In the genomic region with DNA sequence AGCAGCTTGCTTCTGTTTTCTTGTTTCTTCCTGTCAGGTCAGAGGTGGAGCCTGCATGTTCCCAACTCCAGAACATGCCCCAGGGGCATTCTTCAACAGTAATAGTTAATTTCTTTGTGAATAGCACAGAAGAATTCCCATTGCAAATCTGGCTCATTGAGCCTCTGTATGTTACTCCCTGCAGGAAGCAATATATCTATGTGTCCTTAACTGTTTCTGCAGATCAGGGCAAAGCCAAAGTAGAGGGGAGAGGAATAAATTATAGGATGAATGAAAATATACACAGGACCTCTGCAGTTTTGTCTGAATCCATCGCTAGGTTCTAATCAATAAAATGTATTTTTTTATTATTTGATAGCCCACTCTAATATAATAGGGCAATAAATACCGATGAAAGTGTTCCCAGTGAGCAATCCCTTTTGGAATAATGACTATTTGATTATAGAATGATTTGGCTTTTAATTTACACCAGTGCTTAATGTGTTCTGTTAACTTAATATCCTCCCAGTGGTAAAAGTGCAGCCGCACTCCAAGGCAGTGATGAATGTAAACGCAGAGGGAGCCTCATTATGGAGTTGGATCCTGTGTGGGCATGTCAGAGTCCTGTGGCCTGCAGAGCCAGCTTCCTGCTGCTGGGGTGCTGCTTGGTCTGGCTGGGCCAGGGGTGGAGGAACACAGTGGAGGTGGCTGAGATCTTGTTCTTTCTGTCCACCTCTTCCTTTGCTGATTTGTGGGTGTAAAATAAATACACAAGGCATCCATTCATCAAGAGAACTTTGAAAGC, we compare ENCODE assay signal across 32 mouse cellular contexts. TPM values are rescaled to one million over a fixed set of nuclear protein-coding genes. Genes with fewer than 3 reads are reported as not detected.
"Had no signal": no experiment of that assay in that cellular context is flagged by ENCODE, and none has a peak within 500 bp of the region (broad histone marks: within the 10 kb centered on the region; RNA-seq: fewer than 3 reads in every experiment).

No protein-coding gene starts in this region.

- H3K9ac ChIP-seq: kidney, embryonic 15.5 days; limb, embryonic 13.5 days; liver, embryonic 12.5 days; liver, embryonic 15.5 days; lung, embryonic 15.5 days; midbrain, embryonic 13.5 days had no signal

- H3K9me3 ChIP-seq: kidney, embryonic 15.5 days; limb, embryonic 10.5 days; limb, embryonic 13.5 days; liver, embryonic 12.5 days; liver, embryonic 15.5 days; lung, embryonic 15.5 days; midbrain, embryonic 10.5 days; midbrain, embryonic 13.5 days had no signal

- H3K4me2 ChIP-seq: kidney, embryonic 15.5 days; limb, embryonic 13.5 days; liver, embryonic 12.5 days; liver, embryonic 15.5 days; lung, embryonic 15.5 days; midbrain, embryonic 13.5 days had no signal

- H3K27me3 ChIP-seq: kidney, embryonic 15.5 days; limb, embryonic 13.5 days; liver, embryonic 12.5 days; liver, embryonic 15.5 days; lung, embryonic 15.5 days; megakaryocyte, embryonic 14.5 days; midbrain, embryonic 13.5 days had no signal

- H3K27ac ChIP-seq: kidney, embryonic 15.5 days; layer of hippocampus, adult 2 months; limb, embryonic 10.5 days; limb, embryonic 13.5 days; liver, embryonic 12.5 days; liver, embryonic 15.5 days; lung, embryonic 15.5 days; midbrain, embryonic 10.5 days; midbrain, embryonic 13.5 days; stomach, postnatal 0 days had no signal

- DNase-seq: kidney, postnatal 14 days; layer of hippocampus, adult 9-11 months; liver; lung, adult 18-20 months; lung, postnatal 10 days; lung, postnatal 36 days; right cerebral cortex, adult 18-20 months; right cerebral cortex, postnatal 14 days; right cerebral cortex, postnatal 4 days; thymus, adult 2 months; thymus, postnatal 25 days had no signal

- H3K4me3 ChIP-seq: kidney, embryonic 15.5 days; layer of hippocampus, adult 2 months; limb, embryonic 10.5 days; limb, embryonic 13.5 days; liver, embryonic 12.5 days; liver, embryonic 15.5 days; lung, embryonic 15.5 days; megakaryocyte, embryonic 14.5 days; midbrain, embryonic 10.5 days; midbrain, embryonic 13.5 days; myocyte had no signal

- ATAC-seq: intestine, postnatal 0 days; liver, embryonic 12.5 days; midbrain, embryonic 16.5 days had no signal

- H3K4me1 ChIP-seq: kidney, embryonic 15.5 days; limb, embryonic 10.5 days; limb, embryonic 13.5 days; liver, embryonic 12.5 days; liver, embryonic 15.5 days; lung, embryonic 15.5 days; megakaryocyte, embryonic 14.5 days; midbrain, embryonic 10.5 days; midbrain, embryonic 13.5 days had no signal

- H3K36me3 ChIP-seq: kidney, embryonic 15.5 days; limb, embryonic 10.5 days; limb, embryonic 13.5 days; liver, embryonic 12.5 days; liver, embryonic 15.5 days; lung, embryonic 15.5 days; midbrain, embryonic 10.5 days; midbrain, embryonic 13.5 days had no signal

RNA-seq across cellular contexts. Expression of gene Gm10220, which starts 49.7 kb away (rescaled TPM):
- total RNA-seq: layer of hippocampus, adult 2 months; layer of hippocampus, postnatal 25 days; left cerebral cortex, adult 18-20 months; left cerebral cortex, postnatal 25 days; monocyte, adult 5-6 weeks had no signal
- polyA plus RNA-seq: intestine, embryonic 14.5 days; intestine, postnatal 0 days; kidney, embryonic 15.5 days; large intestine, adult 2 months; limb, embryonic 10.5 days; liver, embryonic 12.5 days; liver, embryonic 15.5 days; lung, embryonic 15.5 days; midbrain, embryonic 10.5 days; myocyte; neural tube, embryonic 11.5 days; thymus, adult 2 months had no signal
